Mouse (Mus musculus) G1E (cell line): ENCODE data around the gene Mecom.

Experiments
- CTCF ChIP-seq: IDR thresholded peaks from 2 replicates; pipeline ENCODE4 v1.5.1; 2012; ENCODE audit warnings: low read depth, low read length, inconsistent platforms, mixed read lengths
- GATA1 ChIP-seq: IDR thresholded peaks from 2 replicates; pipeline ENCODE4 v1.6.1; 2012; ENCODE audit warnings: borderline replicate concordance, low read length, inconsistent platforms, mixed read lengths
- GATA2 ChIP-seq: IDR thresholded peaks from 2 replicates; pipeline ENCODE4 v1.6.1; 2012; ENCODE audit warnings: low read depth, low read length, inconsistent platforms, borderline replicate concordance
- POLR2AphosphoS5 ChIP-seq: IDR thresholded peaks from 2 replicates; pipeline ENCODE4 v1.6.1; 2012; ENCODE audit warnings: low read depth, low read length, inconsistent platforms; ENCODE audit not compliant: insufficient replicate concordance

GRCm38 (mm10) chr3:29999035-29999434 is 548.8 kb downstream of the Mecom start:
- TF ChIP-seq CTCF (no peak), GATA1 (no peak), POLR2AphosphoS5 (no peak), GATA2 (no peak)
